Mouse (Mus musculus) left cerebral cortex, postnatal 14 days (tissue): ENCODE data around the gene Crebrf. TPM values are rescaled to one million over a fixed set of nuclear protein-coding genes. Genes with fewer than 3 reads are reported as not detected.

Experiments used
- DNase-seq, 2 experiments: peaks; one replicate each; pipeline ENCODE4 v3.0.0; 2021 to 2022; ENCODE audit warnings: low spot score in 2 of 2, mixed read lengths in 1 of 2
- intact Hi-C: fragments of 180-260 bp; cut with DNase I; formaldehyde crosslinking; loops from one replicate; pipeline ENCODE4 v1.15.1; 2025
- total RNA-seq, 2 experiments: library from RNA; stranded (reverse); gene quantifications; 2 replicates each; pipeline ENCODE4 v1.2.3; 2021

Crebrf gene
- total RNA-seq, 2 experiments from 2014 or later, result 34.8 to 35.6 TPM

DNA sequence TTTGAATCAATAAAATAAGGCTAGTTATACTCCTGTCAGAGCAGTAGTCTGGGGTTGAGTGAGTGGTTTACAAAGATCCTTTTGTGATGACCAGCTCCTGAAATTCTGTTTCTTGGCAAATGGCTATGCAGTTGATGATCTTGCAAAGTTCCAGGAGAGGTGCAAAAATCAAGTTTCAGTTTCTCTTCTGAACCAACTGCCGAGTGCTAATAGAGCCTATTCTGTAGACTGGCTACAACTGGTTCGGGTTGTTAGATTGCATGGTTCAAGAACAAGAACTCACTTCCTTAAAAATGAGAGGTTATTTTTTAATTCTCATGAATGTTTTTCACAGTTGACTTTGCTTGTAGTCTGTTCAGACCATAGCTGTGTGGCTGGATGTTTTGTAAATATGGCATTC lies 38.0 kb downstream of the Crebrf start:
- DNase-seq, result no peak
- intact Hi-C loops, result no loop called here

DNA sequence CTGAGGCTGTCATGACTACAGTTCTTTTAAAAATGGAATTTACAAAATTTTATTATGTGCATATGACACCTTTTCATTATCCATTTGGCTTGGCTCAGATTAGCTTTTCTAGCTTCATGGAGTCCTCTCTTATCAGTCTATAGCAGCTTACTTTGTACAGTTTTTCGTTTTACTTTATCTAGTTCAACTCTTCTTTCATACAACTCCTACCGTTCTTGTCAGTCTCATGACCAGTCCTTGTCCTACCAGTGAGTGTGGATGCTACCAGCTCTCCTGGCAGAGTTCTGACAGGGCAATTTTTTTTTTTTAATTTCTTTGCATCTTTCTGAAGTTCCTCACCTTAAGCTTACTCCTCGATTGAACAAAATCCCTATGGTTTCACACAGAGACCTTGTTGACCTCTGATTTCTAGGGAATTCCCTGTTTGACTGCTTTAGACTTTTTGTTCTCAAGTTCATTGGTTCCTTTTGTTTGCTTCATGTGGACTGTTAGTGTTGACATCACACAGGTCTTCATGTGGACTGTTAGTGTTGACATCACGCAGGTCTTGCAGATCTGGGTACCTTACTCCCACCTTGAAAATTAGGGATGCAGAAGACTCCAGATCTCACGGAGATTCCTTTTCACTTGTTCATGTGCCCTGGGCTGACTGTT lies 51.8 kb downstream of the Crebrf start:
- no peak for DNase-seq
- intact Hi-C loops, result no loop called here

DNA sequence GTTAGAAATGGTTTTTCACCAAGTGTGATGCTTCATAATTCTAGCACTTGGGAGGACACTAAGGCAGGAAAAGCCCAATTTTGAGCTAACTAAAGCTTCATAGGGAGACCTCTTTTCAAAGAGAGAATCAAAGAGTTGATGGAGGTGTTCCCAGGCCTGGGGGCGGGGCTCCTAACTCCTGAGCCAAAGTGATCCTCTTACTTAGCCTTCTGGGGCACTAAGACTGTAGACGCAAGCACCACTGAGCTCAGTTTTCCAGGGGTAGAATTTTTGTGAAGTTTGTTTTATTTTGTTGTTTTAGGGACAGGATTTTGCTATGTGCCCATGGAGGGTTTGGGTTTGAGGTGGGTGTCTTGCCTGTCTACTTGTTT lies 52.3 kb downstream of the Crebrf start:
- intact Hi-C loops, result no loop called here
- no peak for DNase-seq

DNA sequence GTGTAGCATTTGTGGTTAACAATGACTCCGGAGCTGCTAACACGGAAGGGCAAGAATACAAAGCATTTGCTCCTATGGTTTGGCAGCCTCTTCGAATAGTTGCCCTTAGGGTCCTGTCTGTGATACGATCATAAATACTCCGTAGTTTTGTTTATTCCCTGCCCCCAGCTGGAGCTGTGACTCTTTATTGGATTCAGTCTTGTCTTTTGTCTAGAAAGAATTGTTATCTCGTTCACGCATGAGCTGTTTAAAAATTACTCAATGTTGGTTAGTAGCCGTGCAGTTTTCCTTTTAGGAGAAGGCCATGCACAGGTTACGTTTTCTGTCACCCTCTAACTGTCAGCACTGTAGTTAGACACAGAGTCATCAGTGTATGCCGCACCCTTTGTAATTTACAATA lies 60.8 kb downstream of the Crebrf start:
- intact Hi-C loops, result no loop called here
- DNase-seq, result no peak

DNA sequence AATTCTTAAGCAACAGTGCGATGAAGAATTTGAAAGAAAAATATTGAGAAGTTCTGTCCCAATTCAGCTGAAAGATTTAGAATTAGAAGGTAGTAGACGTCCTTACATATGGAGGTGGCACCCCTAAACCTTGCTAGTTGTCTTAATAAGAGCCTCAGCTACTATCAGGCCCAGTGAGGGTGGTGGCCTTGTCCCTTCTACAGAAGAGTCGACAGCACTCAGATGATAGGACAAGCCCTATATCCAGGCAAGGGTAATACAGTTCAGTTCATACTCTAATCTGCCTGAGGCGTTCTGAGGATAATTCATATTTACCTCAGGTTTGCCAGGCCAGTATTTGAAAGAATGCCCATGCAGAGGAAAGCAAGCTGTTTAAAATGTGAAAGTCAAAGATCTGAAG lies 62.6 kb downstream of the Crebrf start:
- DNase-seq, result no peak
- intact Hi-C loops, result no loop called here

DNA sequence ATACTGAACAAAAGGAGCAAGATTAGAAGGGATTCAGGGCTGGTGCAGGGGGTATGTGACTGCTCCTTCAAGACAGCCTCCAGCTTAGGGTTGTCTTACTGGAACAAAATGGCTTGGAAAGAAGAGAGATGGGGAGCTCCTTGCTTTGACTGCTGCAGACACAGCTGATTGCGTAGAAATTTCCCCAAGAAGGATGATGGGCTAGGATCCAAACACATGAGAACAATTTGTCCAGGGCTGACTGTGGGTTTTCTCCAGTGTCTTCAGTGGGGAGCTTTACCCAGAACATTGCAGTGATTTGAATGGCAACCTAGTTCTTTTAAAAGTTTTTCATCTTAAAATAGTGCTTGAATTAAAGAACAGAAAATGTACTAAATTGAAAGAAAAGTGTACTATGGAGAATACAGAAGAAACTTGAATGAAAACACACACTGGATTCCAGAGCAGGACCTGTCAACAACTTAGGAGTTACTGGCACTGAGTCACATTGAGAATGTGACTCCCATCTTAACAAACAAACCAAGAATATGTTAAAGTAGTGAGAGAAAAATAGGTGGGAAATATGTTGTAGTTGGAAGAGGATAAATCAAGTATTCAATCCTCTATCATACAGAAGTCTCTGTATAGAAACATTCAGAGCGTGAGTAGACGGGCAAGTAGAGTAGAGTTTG lies 63.1 kb downstream of the Crebrf start:
- peak; percentile 21 to 34 for DNase-seq
- intact Hi-C loops, result no loop called here

DNA sequence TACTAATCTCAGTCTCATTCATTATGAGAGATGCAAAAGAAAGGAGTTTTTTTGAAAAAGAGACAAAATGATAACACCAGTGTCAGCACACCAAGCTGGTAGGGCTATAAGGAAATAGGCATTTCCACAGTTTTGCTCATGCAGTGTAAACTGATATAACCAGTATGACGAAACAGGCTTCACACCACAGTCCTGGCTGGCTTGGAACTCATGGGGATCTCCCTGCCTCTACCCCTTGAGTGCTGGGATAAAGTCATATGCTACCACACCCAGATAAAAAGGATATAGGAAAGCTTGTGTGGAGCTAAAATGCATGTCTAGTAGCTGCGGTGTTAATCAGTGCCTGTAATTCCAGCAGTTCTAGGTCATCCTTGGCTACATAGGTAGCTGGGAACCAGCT lies 64.0 kb downstream of the Crebrf start:
- no peak for DNase-seq
- intact Hi-C loops, result no loop called here

DNA sequence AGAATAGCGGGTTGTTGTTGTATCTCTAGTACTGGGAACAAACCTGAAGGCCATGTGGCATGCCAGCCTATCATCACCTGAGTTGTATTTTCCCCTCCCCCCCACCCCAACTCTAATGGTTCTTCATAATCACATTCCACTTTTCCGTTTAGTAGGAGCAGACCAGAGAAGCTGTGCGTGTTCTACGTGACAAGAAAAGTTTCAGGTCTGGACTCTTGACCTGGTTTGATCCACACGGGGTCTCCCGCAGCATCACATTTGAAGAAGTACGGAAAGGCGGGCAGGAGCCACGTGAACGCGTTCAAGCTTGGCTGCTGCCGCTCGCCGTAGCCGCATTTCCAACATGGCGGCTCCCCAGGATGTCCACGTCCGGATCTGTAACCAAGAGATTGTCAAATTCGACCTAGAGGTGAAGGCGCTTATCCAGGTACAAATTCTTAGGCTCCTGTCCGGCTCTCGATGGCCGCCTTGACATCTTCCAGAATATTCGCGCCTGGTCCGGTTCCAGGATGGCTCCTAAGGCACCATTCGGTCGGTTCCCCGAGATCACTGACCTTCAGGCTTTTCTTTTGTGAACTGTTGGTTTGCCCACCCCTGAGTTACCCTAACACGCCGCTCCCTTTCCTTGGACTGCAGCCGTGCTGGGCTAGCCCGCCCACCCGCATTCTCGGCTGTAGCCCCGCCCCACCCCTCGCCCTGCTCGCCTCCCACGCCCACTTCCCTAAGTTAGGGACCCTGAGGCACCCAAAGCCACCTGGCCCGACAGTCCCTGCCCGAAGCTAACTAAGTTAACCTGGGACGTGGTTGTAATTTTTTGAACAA lies 65.5 kb downstream of the Crebrf start, which contains the start of gene Bnip1:
Gene Bnip1 (plus strand): TSS at position 317 of the 822 bp plus-strand sequence.
- intact Hi-C loops, result loop anchor here (5.0 kb wide), 1 partner anchor 119 kb away; the partner anchor contains the start of gene Atp6v0e
- peak; percentile 77 to 87 for DNase-seq

DNA sequence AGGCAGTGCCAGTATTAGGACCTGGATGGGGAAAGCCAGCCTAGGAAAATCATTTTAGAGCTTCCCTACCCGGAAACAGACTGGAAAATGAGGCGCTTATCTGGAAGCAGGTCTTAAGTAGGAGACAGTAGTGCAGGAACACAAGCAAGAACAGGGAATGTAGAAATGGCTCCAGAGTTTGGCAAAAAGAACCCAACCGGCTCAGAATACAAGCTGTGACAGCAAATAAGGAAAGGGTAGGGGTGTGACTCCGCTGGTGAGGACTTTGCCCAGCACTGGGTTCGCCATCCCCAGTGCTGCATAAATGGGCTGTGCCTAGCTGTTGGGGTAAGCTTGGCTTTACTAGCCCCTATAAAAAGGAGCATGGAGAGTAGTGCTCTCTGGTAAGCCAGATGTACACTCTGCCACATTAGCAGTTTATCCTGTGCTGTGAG lies 66.2 kb downstream of the Crebrf start:
- intact Hi-C loops, result loop anchor here (5.0 kb wide), 1 partner anchor 119 kb away; the partner anchor contains the start of gene Atp6v0e
- DNase-seq, result no peak

DNA sequence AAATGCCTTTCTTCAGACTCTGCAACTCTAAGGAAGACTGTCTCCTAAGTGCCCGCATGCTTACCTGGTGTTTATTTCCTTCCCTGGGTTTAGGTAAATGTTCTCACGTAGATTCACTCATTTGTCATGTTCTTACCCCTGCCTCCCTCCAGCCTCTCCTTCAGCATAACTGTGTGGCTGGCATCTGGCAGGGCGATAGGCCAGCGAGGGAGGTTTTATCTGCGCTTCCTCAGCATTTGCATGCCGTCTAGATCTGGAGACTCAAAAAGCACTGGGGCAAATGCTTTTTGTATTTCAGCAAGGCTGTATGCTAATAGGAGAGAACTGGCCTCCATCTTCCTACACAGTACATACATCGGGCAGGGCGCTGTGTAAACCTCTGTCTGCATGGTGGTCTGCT lies 69.1 kb downstream of the Crebrf start:
- DNase-seq, result no peak
- intact Hi-C loops, result loop anchor here (5.0 kb wide), 1 partner anchor 122 kb away; the partner anchor contains the start of gene Atp6v0e

DNA sequence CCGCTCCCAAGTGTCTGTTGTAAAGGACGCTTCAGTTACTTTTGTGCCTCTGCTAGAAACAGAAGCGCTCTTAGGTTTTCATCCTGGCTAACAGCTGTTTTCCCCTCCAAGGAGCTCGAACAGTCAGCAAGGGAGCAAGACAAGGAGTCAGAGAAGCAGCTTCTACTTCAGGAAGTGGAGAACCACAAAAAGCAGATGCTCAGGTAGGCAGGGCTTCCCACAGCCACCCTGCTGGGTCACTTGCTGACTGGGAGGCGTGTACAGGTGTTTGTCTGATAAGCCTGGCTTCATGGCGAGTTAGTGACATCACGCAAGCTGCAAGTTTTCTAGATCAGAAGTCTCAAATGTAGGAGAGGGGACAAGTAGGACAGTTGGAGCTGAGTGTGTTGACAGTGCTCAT lies 71.1 kb downstream of the Crebrf start:
- DNase-seq, result no peak
- intact Hi-C loops, result no loop called here

DNA sequence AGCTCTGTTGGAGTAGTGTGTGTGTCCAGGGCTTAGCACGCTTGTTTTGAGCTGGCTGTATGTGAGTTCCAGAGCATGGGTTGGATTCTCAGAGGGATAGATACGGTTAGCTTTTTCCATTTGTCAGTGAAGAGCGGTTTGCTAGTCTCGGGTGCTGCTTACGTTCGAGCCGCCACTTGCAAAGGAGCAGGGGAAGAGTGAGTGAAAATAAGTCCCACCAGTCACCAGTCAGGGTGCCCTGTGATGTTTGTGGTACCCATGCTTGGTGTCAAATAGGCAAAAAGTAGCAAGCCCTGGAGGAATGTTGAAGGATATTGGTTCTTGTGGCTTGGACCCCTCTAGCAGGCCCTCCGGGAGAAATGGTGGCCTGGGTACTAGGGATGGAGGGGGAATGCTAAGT lies 73.5 kb downstream of the Crebrf start:
- DNase-seq, result no peak
- intact Hi-C loops, result no loop called here

DNA sequence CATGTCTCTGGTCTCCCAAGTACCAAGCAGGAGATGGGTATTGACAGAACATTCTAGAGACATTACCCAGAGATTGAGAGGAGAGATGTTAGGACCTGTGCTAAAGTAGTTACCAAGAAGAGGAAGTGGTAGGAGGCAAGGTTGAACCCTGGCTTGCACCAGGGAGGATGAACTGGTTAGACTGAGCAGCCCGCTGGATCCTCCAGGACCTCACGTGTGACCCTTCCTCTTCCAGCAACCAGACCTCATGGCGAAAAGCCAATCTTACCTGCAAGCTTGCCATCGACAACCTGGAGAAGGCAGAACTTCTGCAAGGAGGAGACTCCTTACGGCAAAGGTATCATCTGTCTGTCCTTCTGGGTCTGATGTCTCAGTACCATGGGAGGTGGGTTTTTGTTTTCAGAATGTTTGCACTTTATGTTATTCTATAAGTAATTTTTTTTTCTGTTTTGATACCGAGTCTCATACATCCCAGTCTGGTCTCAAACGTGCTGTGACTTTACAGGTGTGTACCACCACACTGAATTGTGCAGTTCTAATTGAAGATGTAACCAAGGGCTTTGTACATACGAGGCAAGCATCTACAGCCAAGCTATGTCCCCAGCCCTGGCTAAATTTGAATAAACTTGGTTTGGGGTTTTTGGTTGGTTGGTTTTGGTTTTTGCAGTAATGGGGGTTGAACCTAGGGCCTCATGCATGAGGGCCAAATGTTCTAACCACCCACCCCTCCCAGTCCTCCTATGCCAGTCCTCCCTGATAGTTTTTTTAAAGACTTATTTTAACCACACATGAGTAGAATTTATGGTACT lies 74.2 kb downstream of the Crebrf start:
- no peak for DNase-seq
- intact Hi-C loops, result no loop called here

DNA sequence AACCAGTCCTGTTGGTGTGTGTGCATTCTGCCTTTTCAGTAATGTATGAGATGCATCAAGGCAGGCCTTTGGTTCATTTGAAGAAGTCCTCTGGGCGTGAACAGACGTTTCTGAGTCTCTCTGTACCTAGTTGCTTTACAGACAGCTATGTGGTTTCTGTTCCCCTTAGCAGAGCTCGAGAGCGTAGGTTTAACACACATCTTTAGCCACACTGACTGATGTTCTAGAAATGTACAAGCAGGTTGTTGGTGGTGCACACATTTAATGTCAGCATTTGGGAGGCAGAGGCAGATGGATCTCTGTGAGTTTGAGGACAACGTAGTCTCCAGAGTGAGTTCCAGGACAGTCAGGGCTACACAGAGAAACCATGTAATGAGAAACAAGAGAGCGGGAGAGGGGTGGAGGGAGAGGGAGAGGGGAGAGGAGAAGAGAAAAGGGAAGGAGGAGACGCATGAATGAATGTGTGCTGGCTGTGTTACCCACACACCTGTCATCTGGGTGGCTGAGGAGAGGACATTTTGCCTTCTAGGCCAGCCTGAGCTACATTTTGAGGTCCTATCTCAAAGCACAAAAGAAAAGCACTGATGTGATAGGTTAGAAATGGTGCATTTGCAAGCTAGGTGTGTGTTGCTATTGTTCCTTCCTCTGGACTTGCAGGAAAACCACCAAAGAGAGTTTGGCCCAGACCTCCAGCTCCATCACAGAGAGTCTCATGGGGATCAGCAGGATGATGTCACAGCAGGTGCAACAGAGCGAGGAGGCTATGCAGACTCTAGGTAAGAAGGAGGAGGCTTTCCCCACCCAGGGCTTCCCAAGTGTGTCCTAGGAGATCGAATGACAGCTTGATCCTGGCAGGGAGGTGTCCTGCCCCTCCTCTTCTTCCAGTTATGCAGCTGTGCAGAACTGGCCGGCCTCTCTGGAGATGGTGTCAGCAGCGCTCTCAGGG lies 75.1 kb downstream of the Crebrf start:
- DNase-seq, result no peak
- intact Hi-C loops, result no loop called here

DNA sequence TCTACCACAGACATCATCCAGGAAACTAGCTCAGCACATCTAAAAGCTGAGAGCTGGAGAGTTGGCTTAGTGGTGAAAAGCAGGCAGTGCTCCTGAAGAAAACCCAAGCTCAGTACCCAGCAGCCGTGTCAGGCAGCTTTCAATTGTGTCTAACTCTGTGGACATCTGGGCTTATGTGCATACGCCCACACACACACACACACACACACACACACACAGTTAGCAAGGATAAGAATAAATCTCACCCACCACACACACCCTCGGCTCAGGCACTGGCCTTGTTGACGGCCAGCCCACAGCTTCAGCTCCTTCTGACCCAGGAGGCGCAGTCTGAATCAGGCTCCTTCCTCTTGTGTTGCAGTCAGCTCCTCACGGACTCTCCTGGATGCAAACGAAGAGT lies 76.1 kb downstream of the Crebrf start:
- peak; percentile 33 to 71 for DNase-seq
- intact Hi-C loops, result no loop called here

DNA sequence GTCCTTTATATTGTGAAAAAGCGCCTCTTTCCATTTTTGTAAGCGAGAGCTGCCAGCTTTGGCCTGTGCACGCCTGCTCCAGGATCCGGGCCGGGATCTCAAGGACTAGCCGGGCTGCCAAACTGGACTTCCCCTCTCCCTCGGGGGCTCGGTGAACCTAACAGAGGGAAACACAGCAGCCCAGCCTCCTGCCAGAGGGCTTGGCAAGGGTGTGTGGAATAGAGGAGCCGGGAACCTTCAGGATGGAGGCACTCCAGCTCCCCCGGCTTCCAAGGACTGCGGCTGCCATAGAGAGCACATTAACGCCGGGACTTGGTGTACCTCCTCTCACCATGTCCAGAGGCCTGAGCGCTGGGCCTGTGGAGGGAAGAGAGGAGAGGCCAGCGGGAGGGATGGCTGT lies 76.6 kb downstream of the Crebrf start:
- no peak for DNase-seq
- intact Hi-C loops, result no loop called here

DNA sequence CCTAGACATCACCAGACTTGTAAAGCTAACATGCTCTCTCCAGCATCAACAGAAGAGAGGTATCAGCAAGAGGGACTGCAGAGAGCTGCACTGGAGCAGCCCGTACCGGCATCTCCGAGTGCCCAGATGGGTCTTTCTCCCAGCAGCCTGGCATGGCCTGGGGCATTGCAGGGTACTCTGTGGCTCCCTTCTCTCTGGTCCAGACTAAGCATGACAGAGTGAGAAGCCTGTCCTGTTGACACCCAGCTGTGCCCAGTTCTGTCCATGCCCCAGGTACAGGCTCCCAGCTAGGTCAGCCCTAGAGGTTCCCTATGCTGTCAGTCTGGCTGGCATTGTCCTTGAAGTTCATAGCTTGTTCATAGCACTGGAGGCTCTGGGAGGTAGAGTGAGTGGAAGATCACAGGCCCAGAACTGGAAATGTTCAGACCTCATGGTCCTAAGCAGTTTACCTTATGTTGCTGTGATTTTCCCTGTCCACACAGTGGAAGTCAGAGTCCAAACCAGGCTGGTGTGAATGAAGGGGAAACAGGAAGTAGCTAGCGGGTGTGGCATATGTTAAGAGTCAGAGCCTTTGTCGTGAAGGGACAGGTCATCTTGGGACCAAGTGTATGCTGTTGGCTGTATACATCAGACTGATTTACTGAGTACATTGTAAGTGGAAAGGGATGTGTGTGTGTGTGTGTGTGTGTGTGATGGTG lies 77.8 kb downstream of the Crebrf start:
- intact Hi-C loops, result no loop called here
- DNase-seq, result no peak

DNA sequence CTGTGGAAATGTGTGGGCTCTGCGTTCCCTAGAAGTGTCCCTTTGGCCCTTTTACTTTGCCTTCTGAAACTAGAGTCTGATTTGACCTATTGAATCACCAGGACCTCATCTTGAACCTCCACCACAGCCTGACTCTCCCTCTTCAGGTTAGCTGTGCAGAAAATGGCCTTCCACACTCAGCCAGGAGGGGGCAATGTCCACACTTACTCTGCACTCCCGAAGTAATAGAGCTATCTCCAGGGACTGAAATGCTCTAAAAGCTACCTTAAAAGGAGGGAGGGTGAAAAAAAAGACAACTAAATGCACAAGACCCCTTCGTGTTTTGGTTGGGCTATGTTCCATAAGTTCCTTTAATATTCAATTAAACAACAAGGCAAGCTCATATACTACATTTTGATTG lies 79.3 kb downstream of the Crebrf start:
- intact Hi-C loops, result loop anchor here (2.0 kb wide), 1 partner anchor 92 kb away; no protein-coding TSS in a partner anchor
- peak; percentile 54 to 58 for DNase-seq
